Mouse (Mus musculus): Measurements from ENCODE around the gene Gpn1. TPM values are rescaled to one million over a fixed set of nuclear protein-coding genes. Genes with fewer than 3 reads are reported as not detected.
"Not testable (repeated sequence)": the region's sequence is repeated elsewhere in the genome, so short reads cannot be mapped to it uniquely, and the experiment has no call there.

The Gpn1 gene
- total RNA-seq, 1 experiment from 2014 or later: 24.0 TPM

DNA sequence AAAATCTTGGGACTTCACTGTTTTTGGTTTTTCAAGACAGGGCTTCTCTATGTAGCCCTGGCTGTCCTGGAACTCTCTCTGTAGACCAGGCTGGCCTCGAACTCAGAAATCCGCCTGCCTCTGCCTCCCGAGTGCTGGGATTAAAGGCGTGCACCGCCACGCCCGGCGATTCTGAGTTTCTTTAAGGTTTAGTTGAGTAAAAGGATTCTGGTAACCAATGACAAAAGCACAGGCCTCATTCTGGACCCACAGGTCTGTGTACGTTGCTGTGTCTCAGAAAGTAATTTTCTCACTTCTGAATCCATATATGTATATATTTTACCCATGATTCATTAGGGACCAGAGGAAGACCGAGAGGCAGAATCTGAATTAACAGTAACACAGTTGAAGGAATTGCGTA is 33.2 kb downstream of the Gpn1 start, which contains the start of gene Supt7l:
Supt7l (minus strand) TSS at position 101 of the 400 bp plus-strand sequence.
- not testable (repeated sequence) for ATAC-seq (replicated peaks; ENCODE audit: insufficient number of reproducible peaks, low FRiP score, low TSS enrichment, poor library complexity, severe bottlenecking)

DNA sequence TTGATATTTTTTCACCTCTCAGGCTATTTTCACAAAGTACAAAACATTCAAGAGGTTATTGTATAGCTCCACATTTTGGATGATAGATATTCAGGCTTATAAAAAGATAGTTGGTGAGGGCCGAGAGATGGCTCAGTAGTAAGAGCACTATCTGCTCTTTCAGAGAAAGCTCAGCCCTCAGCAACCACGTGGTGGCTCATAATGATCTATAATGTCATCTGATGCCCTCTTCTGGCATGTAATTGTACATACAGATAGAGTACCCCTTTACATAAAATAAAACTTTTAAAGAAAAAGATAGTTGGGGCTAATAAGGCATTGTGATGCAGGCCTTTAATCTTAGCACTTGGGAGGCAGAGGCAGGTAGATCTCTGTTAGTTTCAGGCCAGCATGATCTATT is 34.0 kb downstream of the Gpn1 start:
- no peak for ATAC-seq (replicated peaks; ENCODE audit: insufficient number of reproducible peaks, low FRiP score, low TSS enrichment, poor library complexity, severe bottlenecking)

DNA sequence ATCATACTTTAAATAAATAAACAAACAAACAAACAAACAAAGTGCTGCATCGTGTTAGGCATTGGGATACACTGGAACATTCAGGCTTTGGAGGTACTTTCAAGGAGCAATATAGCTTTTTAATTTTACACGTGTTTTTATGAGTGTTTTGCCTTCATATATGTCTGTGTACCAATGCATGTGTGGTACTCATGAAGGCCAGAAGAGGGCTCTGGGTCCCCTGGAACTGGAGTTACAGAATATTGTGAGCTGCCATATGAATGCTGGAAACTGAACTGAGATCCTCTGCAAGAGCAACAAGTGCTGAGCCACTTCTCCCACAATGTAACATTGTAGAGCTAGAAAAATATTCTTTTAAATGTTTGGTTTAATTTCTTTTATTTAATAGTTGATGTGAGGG is 40.7 kb downstream of the Gpn1 start:
- no peak for ATAC-seq (replicated peaks; ENCODE audit: insufficient number of reproducible peaks, low FRiP score, low TSS enrichment, poor library complexity, severe bottlenecking)

DNA sequence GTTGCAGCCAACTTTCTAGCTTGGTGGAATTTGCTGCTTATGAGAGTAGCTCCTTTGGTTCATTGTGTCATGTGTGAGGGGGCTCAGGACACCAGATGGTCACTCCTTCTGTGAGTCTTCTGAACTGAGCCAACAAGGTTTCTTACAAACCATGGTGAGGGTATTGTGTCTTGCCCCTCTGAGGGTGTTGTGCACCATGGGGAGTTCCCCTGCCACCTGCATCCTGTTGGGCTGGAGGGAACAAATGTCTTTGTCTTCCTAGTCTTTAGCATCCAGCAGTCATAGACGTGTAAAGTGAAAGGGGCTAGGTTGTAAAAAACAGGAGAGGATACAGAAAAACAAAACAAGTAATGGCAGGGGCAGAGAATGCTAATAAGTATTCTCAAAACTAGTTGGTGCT is 64.9 kb downstream of the Gpn1 start:
- no peak for ATAC-seq (replicated peaks; ENCODE audit: insufficient number of reproducible peaks, low FRiP score, low TSS enrichment, poor library complexity, severe bottlenecking)

DNA sequence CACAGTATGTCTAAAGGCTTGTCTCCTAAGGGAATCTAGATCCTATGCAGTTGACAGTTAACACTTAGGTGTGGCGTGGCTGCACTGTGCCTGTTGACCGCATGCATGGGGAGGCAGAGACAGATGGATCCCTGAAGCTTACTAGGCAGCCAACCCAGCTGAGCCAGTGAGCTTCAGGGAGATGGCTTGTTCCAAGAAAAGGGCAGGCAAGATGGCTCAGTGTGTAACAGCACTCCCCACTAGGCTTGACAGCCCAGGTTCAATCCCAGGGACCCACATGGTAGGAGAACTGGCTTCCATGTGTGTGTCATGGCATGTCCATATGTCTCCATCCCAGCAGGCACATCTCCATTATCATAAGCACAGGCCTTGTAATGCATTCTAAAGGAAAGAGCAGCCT is 65.8 kb downstream of the Gpn1 start:
- no peak for ATAC-seq (replicated peaks; ENCODE audit: insufficient number of reproducible peaks, low FRiP score, low TSS enrichment, poor library complexity, severe bottlenecking)

DNA sequence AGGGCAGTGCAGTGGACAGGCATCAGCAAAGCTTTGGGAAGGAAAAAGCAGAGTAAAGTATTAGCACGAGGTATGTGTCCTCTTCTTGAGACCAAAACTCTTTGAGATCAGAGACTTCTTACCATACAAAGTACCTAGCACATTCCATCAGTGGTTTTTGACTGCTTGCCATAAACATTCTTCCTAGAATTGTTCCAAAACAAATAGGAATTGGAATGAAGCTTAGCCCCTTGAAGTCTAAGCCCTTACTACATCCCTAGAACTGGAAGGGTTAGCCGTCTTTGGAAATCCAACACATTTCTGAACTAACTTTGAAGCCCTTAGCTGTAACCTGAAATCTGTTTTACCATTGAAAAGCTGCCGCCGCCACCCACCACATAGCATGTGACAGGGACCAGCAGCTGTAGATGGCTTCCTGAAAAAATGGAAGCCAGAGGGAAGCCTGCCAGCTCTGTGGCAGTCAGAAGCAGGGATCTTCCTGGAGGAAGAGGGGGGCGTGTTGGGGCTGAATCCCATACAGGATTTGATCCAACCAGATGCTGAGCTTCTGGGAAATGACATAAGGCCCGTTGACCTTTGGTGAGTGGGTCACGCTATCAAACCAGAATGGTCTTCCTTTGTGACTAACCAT is 67.6 kb downstream of the Gpn1 start:
- no peak for ATAC-seq (replicated peaks; ENCODE audit: insufficient number of reproducible peaks, low FRiP score, low TSS enrichment, poor library complexity, severe bottlenecking)

Other genes with a start within 250 kb of the Gpn1 start
- gene Krtcap3, start 243.1 kb upstream of the Gpn1 start, total RNA-seq (2017): 2.5 to 14.9 TPM (median 12.9 TPM) in 3 replicates
- 18.6 to 39.4 TPM (median 21.2 TPM) in 3 replicates for gene Ift172, start 203.6 kb upstream of the Gpn1 start, total RNA-seq (2017)
- 2.0 to 10.6 TPM (median 2.2 TPM) in 3 replicates for gene Fndc4, start 198.7 kb upstream of the Gpn1 start, total RNA-seq (2017)
- gene Gckr, start 197.3 kb upstream of the Gpn1 start, total RNA-seq (2017): not detected in 3 replicates
- 50.8 to 94.5 TPM (median 53.9 TPM) in 3 replicates for gene Zfp512, start 42.3 kb upstream of the Gpn1 start, total RNA-seq (2017)
- 0.64 to 1.8 TPM (median 0.87 TPM) in 3 replicates for gene 4930548H24Rik, start 9.0 kb upstream of the Gpn1 start, total RNA-seq (2017)
- gene Slc4a1ap, start 32.3 kb downstream of the Gpn1 start, total RNA-seq (2017): 68.9 to 82.2 TPM (median 69.9 TPM) in 3 replicates
- 18.5 to 33.7 TPM (median 23.3 TPM) in 3 replicates for gene Supt7l, start 33.1 kb downstream of the Gpn1 start, total RNA-seq (2017)
- 184 to 237 TPM (median 196 TPM) in 3 replicates for gene Mrpl33, start 102.2 kb downstream of the Gpn1 start, total RNA-seq (2017)
- 4.1 to 17.8 TPM (median 6.9 TPM) in 3 replicates for gene Rbks, start 202.9 kb downstream of the Gpn1 start, total RNA-seq (2017)
- gene Babam2, start 202.9 kb downstream of the Gpn1 start, total RNA-seq (2017): 35.1 to 40.8 TPM (median 35.5 TPM) in 3 replicates

Measured in monocyte, adult 5-6 weeks (primary cell).